Mouse (Mus musculus): ENCODE data around the gene Ubtd2. TPM values are rescaled to one million over a fixed set of nuclear protein-coding genes. Genes with fewer than 3 reads are reported as not detected.

The Ubtd2 gene
- polyA plus RNA-seq, 1 experiment from 2014 or later = 91.4 TPM

DNA sequence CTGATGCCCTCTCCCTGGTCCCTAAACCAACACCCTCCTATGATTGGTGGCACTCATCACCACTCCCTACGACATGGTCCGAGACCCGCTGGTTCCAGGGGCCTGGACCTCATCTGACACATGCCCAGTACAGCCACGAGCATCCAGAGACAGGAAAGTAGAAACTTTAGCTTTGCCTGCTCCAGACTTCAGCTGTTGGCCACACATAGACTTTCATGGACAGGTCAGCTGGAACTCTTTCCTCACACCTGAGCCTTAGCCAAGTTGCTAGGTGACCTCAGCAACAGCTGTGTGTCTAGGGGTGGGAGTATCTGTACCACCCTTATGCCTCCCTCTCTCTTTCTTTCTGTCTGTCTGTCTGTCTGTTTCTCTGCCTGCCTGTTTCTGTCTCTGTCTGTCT lies 93.1 kb downstream of the Ubtd2 start:
- WGBS = 85% methylated on average over 4 of the region's 4 CpGs
- ATAC-seq (ENCODE audit: insufficient number of reproducible peaks, low FRiP score, low TSS enrichment, low read depth) (no peak), DNase-seq (ENCODE audit: low spot score) (no peak)
- Histone ChIP-seq H3K4me1 (ENCODE audit: control insufficient read depth, insufficient read depth, low read length) (peaks cover 11% of the 10 kb centered on the region), H3K36me3 (ENCODE audit: control insufficient read depth, insufficient read depth, low read length) (no peaks in the 10 kb centered on the region), H3K4me2 (ENCODE audit: low read depth, severe bottlenecking) (no peak overlapping the region), H3K27me3 (ENCODE audit: control insufficient read depth, insufficient read depth, low read length) (no peaks in the 10 kb centered on the region), H3K9me3 (ENCODE audit: control insufficient read depth, low read length) (no peaks in the 10 kb centered on the region), H3K27ac (replicated peaks; ENCODE audit: low read depth, low read length) (no peak overlapping the region), H3K4me3 (ENCODE audit: low read depth, low read length) (no peak overlapping the region), H3K9ac (ENCODE audit: low read length) (no peak overlapping the region)

DNA sequence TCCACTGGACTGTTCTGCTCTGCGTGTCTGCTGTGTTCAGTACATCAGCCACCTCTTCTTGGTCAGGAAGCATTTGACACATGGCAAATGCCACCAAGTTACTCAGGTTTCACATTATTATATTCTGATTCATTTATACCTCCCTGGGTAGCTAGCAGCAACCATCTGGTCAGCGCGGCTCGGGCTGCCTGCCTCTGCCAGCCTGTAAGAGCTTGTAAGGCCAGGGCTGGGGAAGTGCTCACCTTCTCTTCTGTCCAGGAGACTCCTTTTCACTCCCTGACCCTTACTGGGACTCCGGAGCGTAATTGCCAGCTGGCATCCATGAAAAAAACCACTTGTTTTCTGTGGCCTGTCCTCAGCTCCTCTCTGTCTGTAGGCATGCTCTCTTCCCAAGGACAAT lies 94.1 kb downstream of the Ubtd2 start:
- WGBS = 68% methylated on average over 6 of the region's 6 CpGs
- Histone ChIP-seq H3K36me3 (ENCODE audit: control insufficient read depth, insufficient read depth, low read length) (no peaks in the 10 kb centered on the region), H3K27me3 (ENCODE audit: control insufficient read depth, insufficient read depth, low read length) (no peaks in the 10 kb centered on the region), H3K4me2 (ENCODE audit: low read depth, severe bottlenecking) (no peak overlapping the region), H3K9me3 (ENCODE audit: control insufficient read depth, low read length) (no peaks in the 10 kb centered on the region), H3K4me1 (ENCODE audit: control insufficient read depth, insufficient read depth, low read length) (peaks cover 16% of the 10 kb centered on the region), H3K27ac (replicated peaks; ENCODE audit: low read depth, low read length) (no peak overlapping the region), H3K9ac (ENCODE audit: low read length) (no peak overlapping the region), H3K4me3 (ENCODE audit: low read depth, low read length) (no peak overlapping the region)
- DNase-seq (ENCODE audit: low spot score) (no peak), ATAC-seq (ENCODE audit: insufficient number of reproducible peaks, low FRiP score, low TSS enrichment, low read depth) (no peak)

DNA sequence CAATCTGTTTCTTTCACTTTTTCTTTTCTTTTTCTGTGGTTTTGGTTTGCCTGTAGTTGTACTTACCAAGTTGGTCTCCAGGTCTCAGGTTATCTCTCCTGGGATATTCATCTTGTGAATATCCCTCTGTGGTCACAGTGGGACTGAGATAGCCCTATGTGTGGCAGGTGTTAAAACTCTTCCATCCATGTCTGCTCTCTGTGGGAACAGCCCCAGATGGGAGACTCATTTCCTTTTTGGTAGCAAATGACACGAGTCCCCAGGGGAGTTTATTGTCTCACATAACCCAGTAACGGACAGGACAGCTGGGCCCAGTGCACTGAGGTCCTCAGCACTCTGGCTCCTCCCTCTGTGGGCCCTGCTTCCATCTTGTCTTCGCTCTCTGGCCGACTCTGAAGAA lies 94.9 kb downstream of the Ubtd2 start:
- Histone ChIP-seq H3K4me2 (ENCODE audit: low read depth, severe bottlenecking) (no peak overlapping the region), H3K9ac (ENCODE audit: low read length) (no peak overlapping the region), H3K4me3 (ENCODE audit: low read depth, low read length) (no peak overlapping the region), H3K27ac (replicated peaks; ENCODE audit: low read depth, low read length) (no peak overlapping the region), H3K27me3 (ENCODE audit: control insufficient read depth, insufficient read depth, low read length) (no peaks in the 10 kb centered on the region), H3K4me1 (ENCODE audit: control insufficient read depth, insufficient read depth, low read length) (peaks cover 16% of the 10 kb centered on the region), H3K9me3 (ENCODE audit: control insufficient read depth, low read length) (no peaks in the 10 kb centered on the region), H3K36me3 (ENCODE audit: control insufficient read depth, insufficient read depth, low read length) (no peaks in the 10 kb centered on the region)
- 49% methylated on average over 4 of the region's 4 CpGs for WGBS
- DNase-seq (ENCODE audit: low spot score) (no peak), ATAC-seq (ENCODE audit: insufficient number of reproducible peaks, low FRiP score, low TSS enrichment, low read depth) (no peak)

DNA sequence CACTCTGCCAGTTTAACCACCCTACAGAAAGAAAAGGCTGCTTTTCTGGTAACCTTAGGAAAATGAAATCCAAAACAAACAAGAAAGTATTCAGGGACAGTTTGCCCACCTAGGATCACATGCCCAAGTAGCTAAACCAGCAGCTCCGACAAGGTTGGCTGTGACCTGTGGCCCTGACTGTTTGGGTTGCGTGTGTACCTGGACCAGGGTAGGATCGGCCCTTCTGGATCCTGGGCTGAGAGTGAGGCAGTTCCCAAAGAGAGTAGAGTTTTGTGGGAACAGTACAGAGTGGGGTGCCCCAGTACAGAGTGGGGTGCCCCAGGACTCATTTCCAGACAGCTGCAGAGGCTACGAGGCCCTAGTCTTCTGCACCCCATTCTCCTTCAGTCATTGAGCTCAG lies 95.9 kb downstream of the Ubtd2 start:
- Histone ChIP-seq H3K27me3 (ENCODE audit: control insufficient read depth, insufficient read depth, low read length) (no peaks in the 10 kb centered on the region), H3K4me2 (ENCODE audit: low read depth, severe bottlenecking) (no peak overlapping the region), H3K4me1 (ENCODE audit: control insufficient read depth, insufficient read depth, low read length) (peaks cover 16% of the 10 kb centered on the region), H3K9ac (ENCODE audit: low read length) (no peak overlapping the region), H3K36me3 (ENCODE audit: control insufficient read depth, insufficient read depth, low read length) (no peaks in the 10 kb centered on the region), H3K27ac (replicated peaks; ENCODE audit: low read depth, low read length) (no peak overlapping the region), H3K4me3 (ENCODE audit: low read depth, low read length) (no peak overlapping the region), H3K9me3 (ENCODE audit: control insufficient read depth, low read length) (no peaks in the 10 kb centered on the region)
- ATAC-seq (ENCODE audit: insufficient number of reproducible peaks, low FRiP score, low TSS enrichment, low read depth) = no peak
- no peak for DNase-seq (ENCODE audit: low spot score)
- WGBS = 95% methylated on average over 4 of the region's 4 CpGs

DNA sequence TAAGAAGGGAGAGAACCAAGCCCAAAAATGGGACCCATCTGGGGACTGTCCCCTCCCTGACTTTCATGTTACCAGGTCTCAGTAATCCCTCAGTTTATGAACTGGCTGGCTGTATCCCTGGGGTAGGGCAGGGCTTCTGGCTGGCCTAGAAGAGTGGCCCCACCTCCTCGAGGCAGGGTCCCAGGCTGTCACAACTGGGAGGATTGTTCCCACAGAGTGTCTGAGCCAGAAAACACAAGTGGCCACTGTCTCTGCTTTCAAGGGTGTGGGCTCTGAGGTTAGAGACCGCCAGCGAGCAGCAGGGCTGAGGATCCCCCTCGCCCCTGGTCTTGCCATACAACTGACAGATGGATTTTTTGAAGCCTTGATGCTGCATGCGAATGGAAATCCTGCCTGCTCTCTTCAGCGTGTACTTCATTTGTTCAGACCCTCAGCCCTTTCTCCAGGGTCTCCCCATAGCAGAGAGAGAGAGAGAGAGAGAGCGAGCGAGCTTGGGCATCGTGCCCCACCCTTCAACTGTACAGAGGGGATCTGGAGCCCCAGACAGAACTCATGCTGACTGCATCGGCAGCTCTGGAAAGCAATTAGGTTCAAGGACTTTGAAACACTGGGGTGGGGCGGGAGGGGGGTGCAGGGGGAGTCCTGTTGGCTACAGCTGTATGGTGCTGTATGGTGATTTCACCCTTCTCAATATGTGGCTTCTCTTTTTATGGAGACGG lies 96.6 kb downstream of the Ubtd2 start:
- Histone ChIP-seq H3K27me3 (ENCODE audit: control insufficient read depth, insufficient read depth, low read length) (no peaks in the 10 kb centered on the region), H3K4me1 (ENCODE audit: control insufficient read depth, insufficient read depth, low read length) (peaks cover 16% of the 10 kb centered on the region), H3K4me3 (ENCODE audit: low read depth, low read length) (no peak overlapping the region), H3K9me3 (ENCODE audit: control insufficient read depth, low read length) (no peaks in the 10 kb centered on the region), H3K9ac (ENCODE audit: low read length) (no peak overlapping the region), H3K36me3 (ENCODE audit: control insufficient read depth, insufficient read depth, low read length) (no peaks in the 10 kb centered on the region), H3K4me2 (ENCODE audit: low read depth, severe bottlenecking) (no peak overlapping the region), H3K27ac (replicated peaks; ENCODE audit: low read depth, low read length) (no peak overlapping the region)
- DNase-seq (ENCODE audit: low spot score) (no peak), ATAC-seq (ENCODE audit: insufficient number of reproducible peaks, low FRiP score, low TSS enrichment, low read depth) (no peak)
- 68% methylated on average over 12 of the region's 12 CpGs for WGBS

DNA sequence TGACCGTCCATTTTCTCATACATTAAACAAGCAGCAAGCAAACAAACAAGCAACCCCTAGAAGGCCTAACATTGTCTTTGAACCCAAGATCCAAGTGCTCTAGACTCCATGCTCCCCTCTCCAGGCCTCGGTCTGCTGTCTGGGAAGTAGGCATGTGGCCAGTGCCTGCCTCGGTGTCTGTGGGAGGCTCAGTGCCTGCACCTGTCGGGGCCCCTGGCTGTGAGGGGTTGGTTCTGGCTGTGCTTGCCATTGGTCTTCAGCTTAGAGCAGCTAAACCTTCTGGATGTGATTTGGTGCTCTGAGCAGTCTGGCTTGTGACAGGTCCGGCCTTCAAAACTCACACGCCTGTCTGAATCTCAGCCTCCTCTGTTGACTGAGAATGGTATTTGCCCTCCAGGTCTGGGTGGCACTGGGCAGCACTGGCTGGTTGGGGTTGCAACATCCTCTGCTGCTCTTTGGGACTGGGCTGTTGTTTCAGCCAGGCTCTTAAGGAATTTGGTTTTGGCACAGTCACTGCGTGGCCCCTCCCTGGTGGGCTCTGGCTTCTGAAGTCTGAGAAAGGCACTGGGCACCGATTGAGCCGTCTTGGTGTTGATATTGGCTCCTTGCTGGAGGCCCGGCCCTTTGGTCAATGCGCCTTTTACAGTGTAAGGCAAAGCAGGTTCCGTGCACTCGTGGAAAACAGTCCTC lies 97.4 kb downstream of the Ubtd2 start:
- DNase-seq (ENCODE audit: low spot score) (no peak), ATAC-seq (ENCODE audit: insufficient number of reproducible peaks, low FRiP score, low TSS enrichment, low read depth) (no peak)
- Histone ChIP-seq H3K9me3 (ENCODE audit: control insufficient read depth, low read length) (no peaks in the 10 kb centered on the region), H3K36me3 (ENCODE audit: control insufficient read depth, insufficient read depth, low read length) (no peaks in the 10 kb centered on the region), H3K27me3 (ENCODE audit: control insufficient read depth, insufficient read depth, low read length) (no peaks in the 10 kb centered on the region), H3K4me2 (ENCODE audit: low read depth, severe bottlenecking) (no peak overlapping the region), H3K4me3 (ENCODE audit: low read depth, low read length) (no peak overlapping the region), H3K4me1 (ENCODE audit: control insufficient read depth, insufficient read depth, low read length) (peaks cover 16% of the 10 kb centered on the region), H3K27ac (replicated peaks; ENCODE audit: low read depth, low read length) (no peak overlapping the region), H3K9ac (ENCODE audit: low read length) (no peak overlapping the region)
- WGBS = 65% methylated on average over 13 of the region's 13 CpGs

DNA sequence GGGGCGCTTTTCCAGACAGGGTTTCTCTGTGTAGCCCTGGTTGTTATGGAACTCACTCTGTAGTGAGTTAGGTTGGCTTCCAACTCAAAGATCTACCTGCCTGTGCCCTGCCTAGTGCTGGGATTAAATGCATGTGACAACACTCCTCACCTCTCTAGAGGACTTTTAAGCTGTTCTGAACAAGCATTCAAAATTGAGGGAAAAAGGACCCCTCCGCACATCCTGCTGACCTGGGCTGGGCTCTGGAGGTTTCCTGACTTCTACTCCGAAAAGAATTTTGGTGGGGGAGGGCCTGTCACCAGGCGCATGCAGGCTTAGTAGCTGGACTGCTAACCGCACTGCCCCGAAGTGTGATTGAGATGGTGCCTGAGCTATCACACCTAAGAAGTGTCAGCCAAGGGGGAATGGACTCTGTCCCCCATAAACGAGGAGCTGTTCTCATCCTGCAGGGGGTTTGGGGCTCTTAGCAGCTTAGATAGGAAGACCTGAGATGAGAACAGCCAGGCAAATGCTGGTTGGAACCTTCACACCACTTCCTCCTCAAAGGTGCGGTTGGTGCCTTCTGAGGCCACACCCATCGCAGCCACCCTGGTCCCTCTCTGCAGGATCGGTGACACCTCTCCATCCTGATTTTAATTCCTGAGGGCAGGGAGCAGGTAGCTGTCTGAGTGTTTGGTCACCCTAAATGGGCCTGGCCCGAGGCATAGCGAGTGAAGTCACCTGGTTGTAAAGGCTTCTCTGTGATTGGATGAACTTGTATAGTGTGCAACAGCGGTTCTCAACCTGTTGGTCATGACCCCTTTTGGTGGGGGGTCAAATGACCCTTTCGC lies 98.4 kb downstream of the Ubtd2 start:
- H3K9ac ChIP-seq (ENCODE audit: low read length) = no peak overlapping the region
- H3K27me3 ChIP-seq (ENCODE audit: control insufficient read depth, insufficient read depth, low read length) = no peaks in the 10 kb centered on the region
- no peak overlapping the region for H3K27ac ChIP-seq (replicated peaks; ENCODE audit: low read depth, low read length)
- H3K36me3 ChIP-seq (ENCODE audit: control insufficient read depth, insufficient read depth, low read length) = no peaks in the 10 kb centered on the region
- WGBS = 52% methylated on average over 14 of the region's 14 CpGs
- no peak overlapping the region for H3K4me2 ChIP-seq (ENCODE audit: low read depth, severe bottlenecking)
- no peak for DNase-seq (ENCODE audit: low spot score)
- no peak overlapping the region for H3K4me3 ChIP-seq (ENCODE audit: low read depth, low read length)
- no peaks in the 10 kb centered on the region for H3K9me3 ChIP-seq (ENCODE audit: control insufficient read depth, low read length)
- H3K4me1 ChIP-seq (ENCODE audit: control insufficient read depth, insufficient read depth, low read length) = peaks cover 16% of the 10 kb centered on the region
- ATAC-seq (ENCODE audit: insufficient number of reproducible peaks, low FRiP score, low TSS enrichment, low read depth) = no peak

DNA sequence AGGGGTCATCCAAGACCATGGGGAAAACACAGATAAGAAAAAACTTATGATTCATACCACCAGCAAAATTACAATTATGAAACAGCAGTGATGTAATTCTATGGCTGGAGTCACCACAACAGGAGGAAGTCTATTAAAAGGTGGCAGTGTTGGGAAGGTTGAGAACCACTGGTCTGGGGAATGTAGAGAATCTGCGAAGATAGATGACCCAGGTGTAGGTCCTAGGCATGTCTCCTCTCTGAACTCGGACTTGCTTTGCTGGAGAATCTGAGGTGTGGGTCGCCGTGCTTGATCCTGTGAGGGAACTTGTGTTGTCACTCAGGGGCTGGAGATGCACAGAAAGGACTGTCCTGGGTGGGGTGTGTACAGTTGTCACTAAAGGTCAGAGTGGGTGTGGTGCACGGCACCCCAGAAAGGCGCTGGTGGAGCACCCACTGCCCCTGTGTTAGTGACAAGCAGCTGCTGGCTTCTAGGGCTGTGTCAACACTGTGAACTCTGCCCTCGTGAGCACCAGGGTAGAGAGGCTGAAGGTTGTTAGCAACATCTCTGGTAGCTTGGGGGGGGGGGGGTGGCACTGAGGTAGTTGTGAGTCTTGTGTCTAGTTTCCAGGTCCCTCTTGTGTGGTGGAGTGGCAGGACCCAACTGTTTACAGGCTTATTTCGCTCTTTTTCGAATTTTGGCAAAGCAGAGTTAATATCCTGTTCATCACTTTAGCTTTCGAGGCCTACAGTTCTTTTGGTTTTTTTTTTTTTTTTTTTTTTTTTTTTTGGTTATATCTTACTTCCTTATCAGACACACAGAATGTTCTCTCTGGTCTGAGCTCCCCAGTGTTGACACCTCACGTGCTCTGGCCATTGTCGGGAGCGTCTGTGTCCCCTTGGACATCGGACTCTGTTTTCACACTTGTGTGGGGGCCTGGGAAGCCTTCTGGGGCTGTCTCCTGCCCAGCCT lies 99.2 kb downstream of the Ubtd2 start:
- no peaks in the 10 kb centered on the region for H3K27me3 ChIP-seq (ENCODE audit: control insufficient read depth, insufficient read depth, low read length)
- ATAC-seq (ENCODE audit: insufficient number of reproducible peaks, low FRiP score, low TSS enrichment, low read depth) = no peak
- peaks cover 13% of the 10 kb centered on the region for H3K4me1 ChIP-seq (ENCODE audit: control insufficient read depth, insufficient read depth, low read length)

More for the DNA sequence above, 99.2 kb downstream of the Ubtd2 start:
- H3K4me2 ChIP-seq (ENCODE audit: low read depth, severe bottlenecking) = no peak overlapping the region
- no peak overlapping the region for H3K4me3 ChIP-seq (ENCODE audit: low read depth, low read length)
- H3K27ac ChIP-seq (replicated peaks; ENCODE audit: low read depth, low read length) = no peak overlapping the region
- H3K36me3 ChIP-seq (ENCODE audit: control insufficient read depth, insufficient read depth, low read length) = no peaks in the 10 kb centered on the region
- no peak overlapping the region for H3K9ac ChIP-seq (ENCODE audit: low read length)
- 84% methylated on average over 14 of the region's 14 CpGs for WGBS
- DNase-seq (ENCODE audit: low spot score) = no peak
- H3K9me3 ChIP-seq (ENCODE audit: control insufficient read depth, low read length) = no peaks in the 10 kb centered on the region
